Mouse (Mus musculus) lung, postnatal 0 days (tissue): ENCODE results near the gene Adprhl1. TPM values are rescaled to one million over a fixed set of nuclear protein-coding genes. Genes with fewer than 3 reads are reported as not detected.

ENCODE experiments used
- ATAC-seq: fragments of 200-750 bp; cut with Nextera tagmentation; 2 replicates; pipeline ENCODE4 v1.8.0; 2017; ENCODE audit warnings: moderate library complexity
- DNase-seq: peaks from one replicate; pipeline ENCODE4 v3.0.0-alpha.2; 2016; ENCODE audit warnings: low spot score
- H3K27ac ChIP-seq: fragments of 300-500 bp; sonication (generic); 2 replicates; pipeline ENCODE4 v1.5.1; 2014; ENCODE audit warnings: antibody characterized with exemption, mild to moderate bottlenecking, low read length, mixed read lengths
- H3K27me3 ChIP-seq: fragments of 300-500 bp; sonication (generic); replicated peaks from 2 replicates; pipeline ENCODE4 v1.6.1; 2014; ENCODE audit warnings: low read length, mixed read lengths; ENCODE audit not compliant: insufficient read depth
- H3K36me3 ChIP-seq: fragments of 300-500 bp; sonication (generic); 2 replicates; pipeline ENCODE4 v1.6.1; 2014; ENCODE audit warnings: low read length, mixed read lengths; ENCODE audit not compliant: insufficient read depth
- H3K4me1 ChIP-seq: fragments of 300-500 bp; sonication (generic); 2 replicates; pipeline ENCODE4 v1.6.1; 2014; ENCODE audit warnings: antibody characterized with exemption, low read depth, low read length, mixed read lengths; ENCODE audit not compliant: insufficient read depth
- H3K4me2 ChIP-seq: fragments of 300-500 bp; sonication (generic); replicated peaks from 2 replicates; pipeline ENCODE4 v1.6.1; 2014; ENCODE audit warnings: low read depth, mild to moderate bottlenecking, low read length, moderate library complexity, mixed read lengths
- H3K4me3 ChIP-seq: fragments of 300-500 bp; sonication (generic); 2 replicates; pipeline ENCODE4 v1.5.1; 2014; ENCODE audit warnings: low read depth, low read length
- H3K9ac ChIP-seq: fragments of 300-500 bp; sonication (generic); replicated peaks from 2 replicates; pipeline ENCODE4 v1.6.1; 2014; ENCODE audit warnings: low read depth, mild to moderate bottlenecking
- H3K9me3 ChIP-seq: fragments of 300-500 bp; sonication (generic); 2 replicates; pipeline ENCODE4 v1.6.1; 2016; ENCODE audit warnings: low read length, mixed read lengths
- CTCF ChIP-seq: IDR thresholded peaks from 2 replicates; pipeline ENCODE4 v1.5.1; 2016; ENCODE audit warnings: antibody characterized with exemption, mild to moderate bottlenecking
- EP300 ChIP-seq: IDR thresholded peaks from 2 replicates; pipeline ENCODE4 v1.6.1; 2016; ENCODE audit warnings: antibody characterized with exemption, mild to moderate bottlenecking, control low read depth
- WGBS: fragments of 180-500 bp; shearing (Covaris S2); extraction: QIAGEN DNeasy Blood & Tissue Kit; methylation state at CpG from one replicate; pipeline ENCODE4 v1.1.7; 2014; 5-methylcytosine and 5-hydroxymethylcytosine counted together
- polyA plus RNA-seq: library from polyadenylated mRNA; unstranded; fragments of >200 nt; fragmentation: Nextera tagmentation; extraction: Ambion mirVana; gene quantifications from 2 replicates; pipeline ENCODE4 v1.2.1, GENCODE M21; 2015

Gene Adprhl1
- polyA plus RNA-seq, result 0.93 and 1.0 TPM in 2 replicates

GRCm38 (mm10) chr8:13254019-13254418 lies at the start of gene Adprhl1:
Adprhl1 (minus strand) TSS chr8:13254162.
- Histone ChIP-seq H3K4me1 (no peaks in the 10 kb centered on the region), H3K4me2 (no peak within 1 kb of the TSS), H3K27me3 (no peaks in the 10 kb centered on the region), H3K9me3 (no peaks in the 10 kb centered on the region), H3K27ac (no peak within 1 kb of the TSS), H3K36me3 (no peaks in the 10 kb centered on the region; the same call in 1 of the 2 replicates), H3K9ac (no peak within 1 kb of the TSS), H3K4me3 (no peak within 1 kb of the TSS)
- DNase-seq (peak; percentile 76), ATAC-seq (peak; percentile 91)
- TF ChIP-seq CTCF (peak; percentile 82), EP300 (no peak)
- WGBS, result 28% methylated on average over 8 of the region's 8 CpGs

- H3K4me3 ChIP-seq, result no peak overlapping the region
- H3K4me2 ChIP-seq, result no peak overlapping the region
- DNase-seq (no peak), ATAC-seq (no peak)
- H3K27ac ChIP-seq, result no peak overlapping the region
- 95% methylated on average over 7 of the region's 7 CpGs for WGBS
- no peaks in the 10 kb centered on the region for H3K4me1 ChIP-seq
- TF ChIP-seq CTCF (no peak), EP300 (no peak)
- H3K27me3 ChIP-seq, result no peaks in the 10 kb centered on the region
- H3K9ac ChIP-seq, result no peak overlapping the region
- peaks cover 28% of the 10 kb centered on the region for H3K36me3 ChIP-seq
- no peaks in the 10 kb centered on the region for H3K9me3 ChIP-seq
Measured at GRCm38 (mm10) chr8:13301036-13301435, 47.1 kb upstream of the Adprhl1 start.

DNA sequence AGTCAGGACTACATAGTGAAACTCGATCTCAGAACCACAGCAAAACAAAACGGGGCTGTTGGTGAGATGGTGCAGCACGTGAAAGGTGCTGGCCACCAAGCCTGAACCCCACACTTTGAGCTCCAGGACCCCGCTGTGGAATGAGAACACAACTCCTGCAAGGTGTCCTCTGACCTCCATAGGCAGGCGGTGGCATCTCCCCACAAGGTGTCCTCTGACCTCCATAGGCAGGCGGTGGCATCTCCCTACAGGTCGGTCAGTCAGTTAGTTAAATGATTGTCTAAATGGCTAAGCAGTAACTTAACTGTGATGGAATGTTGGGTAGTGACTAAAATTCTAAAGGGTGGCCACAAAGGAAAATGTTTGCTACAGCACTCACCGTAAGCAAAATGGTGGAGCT lies 45.6 kb upstream of the Adprhl1 start:
- H3K9ac ChIP-seq, result no peak overlapping the region
- ATAC-seq, result no peak
- H3K27me3 ChIP-seq, result no peaks in the 10 kb centered on the region
- DNase-seq, result no peak
- WGBS, result 96% methylated on average over 8 of the region's 8 CpGs
- TF ChIP-seq EP300, result no peak
- H3K4me1 ChIP-seq, result no peaks in the 10 kb centered on the region
- H3K27ac ChIP-seq, result no peak overlapping the region
- H3K4me2 ChIP-seq, result no peak overlapping the region
- H3K36me3 ChIP-seq, result peaks cover 42% of the 10 kb centered on the region
- H3K9me3 ChIP-seq, result no peaks in the 10 kb centered on the region
- no peak overlapping the region for H3K4me3 ChIP-seq

DNA sequence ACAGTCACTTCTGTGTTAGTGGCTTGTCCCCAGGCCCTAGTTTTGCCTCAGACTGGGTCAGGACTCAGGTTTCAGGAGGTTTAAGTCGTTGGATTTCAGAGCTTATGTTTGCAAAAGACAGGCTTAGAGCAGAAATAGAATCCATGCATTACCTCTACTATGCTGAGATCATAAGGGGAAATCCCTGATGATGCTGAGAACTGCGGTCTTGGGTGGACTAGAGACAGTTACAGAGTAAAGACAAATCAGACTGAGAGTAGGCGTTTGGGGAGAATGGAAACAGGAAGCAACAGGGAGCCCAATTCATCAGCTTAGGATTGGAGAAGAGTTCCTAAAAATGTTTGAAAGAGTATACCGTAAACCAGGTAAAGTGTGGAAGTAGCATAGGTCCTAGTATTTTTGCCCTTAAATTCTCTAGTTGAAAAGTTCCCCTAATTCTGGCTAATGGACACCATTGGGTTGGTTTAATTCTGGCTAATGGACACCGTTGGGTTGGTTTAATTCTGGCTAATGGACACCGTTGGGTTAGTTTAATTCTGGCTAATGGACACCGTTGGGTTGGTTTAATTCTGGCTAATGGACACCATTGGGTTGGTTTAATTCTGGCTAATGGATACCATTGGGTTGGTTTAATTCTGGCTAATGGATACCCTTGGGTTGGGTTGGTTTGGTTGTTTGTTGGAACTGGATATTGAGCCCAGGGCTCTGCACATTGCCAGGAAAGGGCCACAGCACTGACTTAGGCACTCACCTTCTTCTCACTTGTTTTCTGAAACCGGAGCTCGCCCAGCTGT lies 39.9 kb upstream of the Adprhl1 start:
- Histone ChIP-seq H3K27ac (no peak overlapping the region), H3K9ac (no peak overlapping the region), H3K27me3 (no peaks in the 10 kb centered on the region), H3K4me1 (no peaks in the 10 kb centered on the region), H3K36me3 (peaks cover 33% of the 10 kb centered on the region), H3K4me2 (no peak overlapping the region), H3K9me3 (no peaks in the 10 kb centered on the region), H3K4me3 (no peak overlapping the region)
- ATAC-seq (no peak), DNase-seq (no peak)
- no peak for TF ChIP-seq CTCF
- TF ChIP-seq EP300, result no peak
- WGBS, result 94% methylated on average over 9 of the region's 9 CpGs

- 28% methylated on average over 9 of the region's 9 CpGs for WGBS
- TF ChIP-seq EP300 (no peak), CTCF (peak; percentile 92)
Measured at GRCm38 (mm10) chr8:13292364-13292763, 38.4 kb upstream of the Adprhl1 start.

DNA sequence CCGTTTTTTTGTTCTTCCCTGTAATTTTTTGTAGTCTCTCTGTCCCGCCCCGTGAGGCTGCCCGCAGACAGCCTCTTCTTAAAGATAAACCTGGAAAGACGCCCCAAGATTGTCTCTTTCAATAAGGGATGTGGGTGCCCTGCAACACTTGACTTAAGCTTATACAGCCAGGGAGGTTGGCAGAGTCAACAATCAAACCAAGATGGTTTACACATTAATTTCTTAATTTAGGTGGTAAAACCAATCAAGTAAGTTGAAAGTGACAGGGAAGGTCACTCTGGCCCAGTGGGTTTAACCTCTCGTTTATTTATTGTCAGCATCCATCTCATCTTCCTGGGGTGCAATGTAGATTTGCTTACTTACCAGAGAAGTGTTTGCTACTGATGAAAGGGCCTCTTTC lies 34.7 kb upstream of the Adprhl1 start:
- WGBS, result under 1% methylated on average over 6 of the region's 6 CpGs
- H3K4me2 ChIP-seq, result peak overlapping the region; percentile 90
- no peaks in the 10 kb centered on the region for H3K9me3 ChIP-seq
- DNase-seq (no peak), ATAC-seq (no peak)
- peaks cover 4% of the 10 kb centered on the region; the same call in 1 of the 2 replicates for H3K36me3 ChIP-seq
- peaks cover 5% of the 10 kb centered on the region; the same call in 1 of the 2 replicates for H3K4me1 ChIP-seq
- H3K9ac ChIP-seq, result peak overlapping the region; percentile 46
- no peak for TF ChIP-seq EP300
- TF ChIP-seq CTCF, result no peak
- no peaks in the 10 kb centered on the region for H3K27me3 ChIP-seq
- no peak overlapping the region for H3K27ac ChIP-seq
- H3K4me3 ChIP-seq, result peak overlapping the region; percentile 62

More at GRCm38 (mm10) chr8:13292364-13292763, 38.4 kb upstream of the Adprhl1 start:
- no peak for ATAC-seq
- peak; percentile 75 for DNase-seq
- Histone ChIP-seq H3K4me3 (no peak overlapping the region), H3K9ac (no peak overlapping the region), H3K27ac (no peak overlapping the region), H3K27me3 (no peaks in the 10 kb centered on the region), H3K9me3 (no peaks in the 10 kb centered on the region), H3K36me3 (peaks cover 30% of the 10 kb centered on the region), H3K4me1 (no peaks in the 10 kb centered on the region), H3K4me2 (no peak overlapping the region)
